Mouse (Mus musculus) embryonic fibroblast, embryonic 13.5 days (primary cell): Measurements from ENCODE around the gene Txlna.

Experiments used
- CTCF ChIP-seq: IDR thresholded peaks from 2 replicates; pipeline ENCODE4 v1.5.1; 2011; ENCODE audit warnings: mild to moderate bottlenecking, control low read depth, low read length, moderate library complexity, borderline replicate concordance; ENCODE audit not compliant: insufficient read depth
- POLR2A ChIP-seq: IDR thresholded peaks from 2 replicates; pipeline ENCODE4 v1.6.1; 2011; ENCODE audit warnings: low read depth, mild to moderate bottlenecking, control low read depth, low read length, moderate library complexity

DNA sequence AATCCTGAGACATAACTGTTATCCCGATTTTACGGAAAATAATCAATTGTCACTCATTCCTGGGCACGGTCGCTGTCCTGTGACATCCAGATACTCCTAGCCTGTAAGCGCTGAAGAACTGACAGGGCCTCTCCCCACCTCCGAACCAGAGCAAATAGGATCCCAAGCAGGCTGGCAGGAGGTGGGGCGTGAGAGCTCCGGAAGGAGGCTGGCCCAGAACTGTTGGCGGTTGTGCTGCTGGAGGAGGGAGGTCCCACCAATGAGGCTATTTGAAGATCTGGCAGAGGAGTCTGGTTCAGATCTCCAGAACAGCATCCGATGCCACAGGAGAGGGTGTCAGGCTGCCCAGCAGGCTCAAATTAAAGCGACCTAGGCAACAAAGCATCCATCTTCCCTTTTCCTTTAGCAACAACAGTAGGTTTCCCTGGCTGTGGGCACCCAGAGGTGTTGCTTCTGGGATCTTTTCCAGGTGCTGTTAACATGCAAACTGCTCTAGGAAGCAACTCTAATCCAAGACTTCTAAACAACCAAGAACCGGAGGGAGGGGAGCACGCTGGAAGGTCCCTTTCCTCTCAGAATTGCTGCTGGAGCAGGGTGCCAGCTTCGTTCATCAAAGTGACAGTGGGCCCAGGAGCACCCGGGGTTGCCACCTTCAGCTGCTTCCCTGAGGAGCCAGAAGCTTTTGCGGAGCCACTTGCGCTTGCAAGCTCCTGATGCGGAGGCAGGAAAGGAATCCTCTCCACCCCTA is 16.4 kb downstream of the Txlna start:
- TF ChIP-seq CTCF (no peak), POLR2A (peak; percentile 78)
